In the genomic region with DNA sequence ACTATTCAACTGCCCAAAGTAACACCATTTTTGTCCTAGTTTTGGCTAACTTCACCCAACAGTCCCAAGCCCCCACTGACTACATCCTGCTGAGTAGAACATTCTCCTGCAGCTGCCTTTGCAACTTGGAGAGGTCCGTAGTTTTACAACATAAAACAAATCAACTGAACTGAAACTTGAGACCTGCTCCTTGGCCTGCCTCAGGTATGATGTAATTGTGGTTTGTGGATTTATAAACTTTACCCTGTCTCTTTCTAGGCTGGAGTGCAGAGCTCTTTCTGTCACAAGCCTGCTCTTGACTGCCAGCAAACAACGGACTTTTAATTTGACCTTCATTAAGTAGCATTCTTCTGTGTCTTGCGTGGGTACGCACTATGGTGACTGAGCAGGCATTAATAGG, we compare ENCODE assay signal across 17 mouse cellular contexts.
DNase-seq lines count a peak whose midpoint lies in the region; ATAC-seq lines count a peak whose summit lies in the region.
"Had no signal": no experiment of that assay in that cellular context is flagged by ENCODE, and none has a peak within 500 bp of the region (broad histone marks: within the 10 kb centered on the region; RNA-seq: fewer than 3 reads in every experiment).

No protein-coding gene starts in this region.

- 51% methylated on average over 4 of the region's 4 CpGs for WGBS in embryonic facial prominence, embryonic 14.5 days
- 45% methylated on average over 4 of the region's 4 CpGs for WGBS in kidney, embryonic 14.5 days
- WGBS in limb, embryonic 13.5 days: 34% methylated on average over 4 of the region's 4 CpGs

- no peaks in the 10 kb centered on the region for H3K9me3 ChIP-seq in embryonic facial prominence, embryonic 14.5 days (ENCODE audit: control insufficient read depth, low read length)
- no peaks in the 10 kb centered on the region for H3K9me3 ChIP-seq in kidney, embryonic 14.5 days (ENCODE audit: control insufficient read depth, low read length)
- H3K9me3 ChIP-seq in limb, embryonic 13.5 days: no peaks in the 10 kb centered on the region
- H3K9me3 ChIP-seq: embryonic facial prominence, embryonic 12.5 days; hindbrain, embryonic 10.5 days; lung, embryonic 15.5 days had no signal

- H3K27me3 ChIP-seq in embryonic facial prominence, embryonic 14.5 days (replicated peaks; ENCODE audit: control insufficient read depth, insufficient read depth, low read length): no peaks in the 10 kb centered on the region
- H3K27me3 ChIP-seq in kidney, embryonic 14.5 days (ENCODE audit: control insufficient read depth, insufficient read depth, low read length): no peaks in the 10 kb centered on the region
- no peaks in the 10 kb centered on the region for H3K27me3 ChIP-seq in limb, embryonic 13.5 days
- H3K27me3 ChIP-seq: embryonic facial prominence, embryonic 12.5 days; lung, embryonic 15.5 days had no signal

- no peak overlapping the region for H3K9ac ChIP-seq in embryonic facial prominence, embryonic 14.5 days (ENCODE audit: low read depth, low read length)
- H3K9ac ChIP-seq in kidney, embryonic 14.5 days (ENCODE audit: low read depth, low read length): no peak overlapping the region
- H3K9ac ChIP-seq in limb, embryonic 13.5 days: no peak overlapping the region
- H3K9ac ChIP-seq: embryonic facial prominence, embryonic 12.5 days; lung, embryonic 15.5 days had no signal

- H3K36me3 ChIP-seq in embryonic facial prominence, embryonic 14.5 days (ENCODE audit: control insufficient read depth, insufficient read depth, low read length): no peaks in the 10 kb centered on the region
- H3K36me3 ChIP-seq in kidney, embryonic 14.5 days (ENCODE audit: control insufficient read depth, insufficient read depth, low read length): no peaks in the 10 kb centered on the region
- H3K36me3 ChIP-seq in limb, embryonic 13.5 days: no peaks in the 10 kb centered on the region
- H3K36me3 ChIP-seq: embryonic facial prominence, embryonic 12.5 days; hindbrain, embryonic 10.5 days; lung, embryonic 15.5 days had no signal

- H3K27ac ChIP-seq in embryonic facial prominence, embryonic 14.5 days (replicated peaks; ENCODE audit: low read depth, low read length): no peak overlapping the region
- H3K27ac ChIP-seq in kidney, embryonic 14.5 days (ENCODE audit: low read depth, low read length): no peak overlapping the region
- no peak overlapping the region for H3K27ac ChIP-seq in limb, embryonic 13.5 days
- H3K27ac ChIP-seq: embryonic facial prominence, embryonic 12.5 days; hindbrain, embryonic 10.5 days; left cerebral cortex, adult 2 months; lung, embryonic 15.5 days had no signal

- no peak overlapping the region for H3K4me3 ChIP-seq in embryonic facial prominence, embryonic 14.5 days (ENCODE audit: low read depth, low read length)
- H3K4me3 ChIP-seq in kidney, embryonic 14.5 days (ENCODE audit: low read length): no peak overlapping the region
- no peak overlapping the region for H3K4me3 ChIP-seq in limb, embryonic 13.5 days
- H3K4me3 ChIP-seq: embryonic facial prominence, embryonic 12.5 days; hindbrain, embryonic 10.5 days; left cerebral cortex, adult 2 months; lung, embryonic 15.5 days had no signal

- no peak overlapping the region for H3K4me2 ChIP-seq in embryonic facial prominence, embryonic 14.5 days (ENCODE audit: low read depth, low read length)
- H3K4me2 ChIP-seq in kidney, embryonic 14.5 days (replicated peaks; ENCODE audit: low read depth, low read length): no peak overlapping the region
- H3K4me2 ChIP-seq in limb, embryonic 13.5 days (replicated peaks): no peak overlapping the region
- H3K4me2 ChIP-seq: embryonic facial prominence, embryonic 12.5 days; lung, embryonic 15.5 days; midbrain, embryonic 11.5 days had no signal

- peak; percentile 3 to 10 for DNase-seq in lung, adult 18-20 months
- no peak for DNase-seq in lung, postnatal 14 days
- DNase-seq in embryonic facial prominence, embryonic 14.5 days (ENCODE audit: low spot score): peak; percentile 23
- no peak for DNase-seq in MN1 (ENCODE audit: low spot score)
- DNase-seq: cerebellum, adult 9-11 months; heart, adult 18-20 months; liver; right cerebral cortex, postnatal 4 days; thymus, postnatal 36 days had no signal

- peak; percentile 22; the same call in 1 of the 2 replicates for ATAC-seq in embryonic facial prominence, embryonic 14.5 days (ENCODE audit: low read depth)
- ATAC-seq in kidney, embryonic 14.5 days (ENCODE audit: low FRiP score, low TSS enrichment): 0 out of 2 replicates have a peak, but pooled peaks have one; percentile 60
- peak; percentile 67 for ATAC-seq in limb, embryonic 13.5 days (ENCODE audit: low FRiP score, low read depth)
- ATAC-seq in megakaryocyte-erythroid progenitor cell, adult 5-6 weeks (replicated peaks; ENCODE audit: low FRiP score, low TSS enrichment, poor library complexity, severe bottlenecking): no peak

- H3K4me1 ChIP-seq in embryonic facial prominence, embryonic 14.5 days (ENCODE audit: control insufficient read depth, insufficient read depth, low read length): no peaks in the 10 kb centered on the region
- no peaks in the 10 kb centered on the region for H3K4me1 ChIP-seq in kidney, embryonic 14.5 days (ENCODE audit: control insufficient read depth, insufficient read depth, low read length)
- H3K4me1 ChIP-seq in limb, embryonic 13.5 days: no peaks in the 10 kb centered on the region
- H3K4me1 ChIP-seq: embryonic facial prominence, embryonic 12.5 days; hindbrain, embryonic 10.5 days; lung, embryonic 15.5 days had no signal

Comparison
In these comparisons a context has a peak if more than half of its experiments do, and no peak if none do; other contexts are left out.
1. DNase-seq: peak in lung, adult 18-20 months (2 of 2) and embryonic facial prominence, embryonic 14.5 days (single experiment); none in lung, postnatal 14 days (single experiment) and MN1 (single experiment).